Mouse (Mus musculus) embryonic stem cell, embryonic (primary cell): ENCODE measurements around the gene Katna1.
"Not testable (repeated sequence)": the region's sequence is repeated elsewhere in the genome, so short reads cannot be mapped to it uniquely, and the experiment has no call there.

Experiments used
- CTCF ChIA-PET, 4 experiments: fragments of 300-600 bp in 2 of 4; fragments of 350-600 bp in 2 of 4; sonication (Branson Sonifier 250); formaldehyde crosslinking; loops; one replicate each; lab custom pipeline; 2022; ENCODE audit warnings: inconsistent platforms in 2 of 4; lab: Charles Lee
- POLR2A ChIA-PET, 4 experiments: fragments of 300-600 bp in 2 of 4; fragments of 350-600 bp in 2 of 4; sonication (Branson Sonifier 250); formaldehyde crosslinking; loops; one replicate each; lab custom pipeline; 2022; ENCODE audit warnings: antibody characterized with exemption in 4 of 4, inconsistent platforms in 1 of 4; lab: Charles Lee

The Katna1 gene

GRCm38 (mm10) chr10:7745528-7745927, 19.7 kb downstream of the Katna1 start:
- POLR2A ChIA-PET, result interaction anchor here in 1 of 4 experiments (1.3 to 2.7 kb wide), 2 partner anchors 19 to 41 kb away, joined by 3 to 11 read pairs; partner anchors contain the start of gene Katna1
- CTCF ChIA-PET, result not testable (repeated sequence)

- POLR2A ChIA-PET, result interaction anchor here in 1 of 4 experiments (0.6 to 1.4 kb wide), 2 partner anchors 10 to 464 kb away, joined by 3 to 6 read pairs; no protein-coding TSS in a partner anchor
- CTCF ChIA-PET, result interaction anchor here in 1 of 4 experiments (0.6 kb wide), 1 partner anchor 153 kb away, joined by 3 read pairs; no protein-coding TSS in a partner anchor
Observed at GRCm38 (mm10) chr10:7748752-7749151, 23.0 kb downstream of the Katna1 start.

- CTCF ChIA-PET, result no interaction called here
- POLR2A ChIA-PET, result interaction anchor here in 2 of 4 experiments (0.9 to 2.9 kb wide), 4 partner anchors 8 to 35 kb away, joined by 3 to 7 read pairs (median 5); partner anchors contain the start of genes Katna1 (in 2 of the 2), Ginm1 (in 1 of the 2) and Ppil4 (in 1 of the 2)
Observed at GRCm38 (mm10) chr10:7757544-7757943, 31.7 kb downstream of the Katna1 start.

- ChIA-PET CTCF (no interaction called here), POLR2A (no interaction called here)
Observed at GRCm38 (mm10) chr10:7772346-7772745, 46.5 kb downstream of the Katna1 start.

GRCm38 (mm10) chr10:7772769-7773168, 47.0 kb downstream of the Katna1 start:
- ChIA-PET POLR2A (interaction anchor here in 1 of 4 experiments (1.4 kb wide), 1 partner anchor 13 kb away, joined by 4 read pairs; no protein-coding TSS in a partner anchor), CTCF (interaction anchor here in 1 of 4 experiments (0.6 kb wide), 1 partner anchor 46 kb away, joined by 3 read pairs; no protein-coding TSS in a partner anchor)

GRCm38 (mm10) chr10:7775421-7775820, 49.6 kb downstream of the Katna1 start:
- POLR2A ChIA-PET, result interaction anchor here in 1 of 4 experiments (0.7 to 1.4 kb wide), 4 partner anchors 10 to 50 kb away, joined by 3 to 6 read pairs (median 4); partner anchors contain the start of genes Ginm1, Katna1 and Ppil4
- CTCF ChIA-PET, result no interaction called here

GRCm38 (mm10) chr10:7778361-7778760, 52.6 kb downstream of the Katna1 start:
- ChIA-PET POLR2A (interaction anchor here in 1 of 4 experiments (1.3 to 1.9 kb wide), 2 partner anchors 14 to 53 kb away, joined by 4 to 5 read pairs; partner anchors contain the start of genes Ginm1, Katna1 and Ppil4), CTCF (no interaction called here)

GRCm38 (mm10) chr10:7779751-7780237, 54.0 kb downstream of the Katna1 start:
- ChIA-PET POLR2A (interaction anchor here in 1 of 4 experiments (1.3 kb wide), 1 partner anchor 54 kb away, joined by 4 read pairs; the partner anchor contains the start of gene Katna1), CTCF (no interaction called here)

- ChIA-PET POLR2A (interaction anchor here in 3 of 4 experiments (0.6 to 2.5 kb wide), 16 partner anchors 9 to 168 kb away, joined by 3 to 22 read pairs (median 4); partner anchors contain the start of genes Ginm1 (in 3 of the 3), Katna1 (in 3 of the 3) and Ppil4 (in 3 of the 3)), CTCF (interaction anchor here in 1 of 4 experiments (1.0 kb wide), 1 partner anchor 12 kb away, joined by 3 read pairs; the partner anchor contains the start of genes Ginm1 and Ppil4)
Observed at GRCm38 (mm10) chr10:7780238-7781176, 54.7 kb downstream of the Katna1 start.

- CTCF ChIA-PET, result interaction anchor here in 1 of 4 experiments (1.0 kb wide), 1 partner anchor 11 kb away, joined by 3 read pairs; the partner anchor contains the start of genes Ginm1 and Ppil4
- POLR2A ChIA-PET, result interaction anchor here in 3 of 4 experiments (0.6 to 2.5 kb wide), 16 partner anchors 8 to 169 kb away, joined by 3 to 22 read pairs (median 4); partner anchors contain the start of genes Ginm1 (in 3 of the 3), Katna1 (in 3 of the 3) and Ppil4 (in 3 of the 3)
Observed at GRCm38 (mm10) chr10:7781214-7781613, 55.4 kb downstream of the Katna1 start.

- ChIA-PET POLR2A (no interaction called here), CTCF (no interaction called here)
Observed at GRCm38 (mm10) chr10:7787319-7787718, 61.5 kb downstream of the Katna1 start.

- ChIA-PET POLR2A (interaction anchor here in 3 of 4 experiments (0.5 to 2.7 kb wide), 29 partner anchors 8 to 1964 kb away, joined by 3 to 22 read pairs (median 4); partner anchors contain the start of genes Katna1 (in 2 of the 3) and Pcmt1 (in 1 of the 3)), CTCF (interaction anchor here in 1 of 4 experiments (1.2 kb wide), 1 partner anchor 12 kb away, joined by 3 read pairs; no protein-coding TSS in a partner anchor)
Observed at GRCm38 (mm10) chr10:7792254-7792750, 66.5 kb downstream of the Katna1 start.

GRCm38 (mm10) chr10:7792751-7793385, 67.1 kb downstream of the Katna1 start, which contains the start of the genes Ginm1 and Ppil4:
Gene Ginm1, minus strand, starts transcription at chr10:7792824.
Gene Ppil4, plus strand, starts transcription at chr10:7792891.
- CTCF ChIA-PET, result interaction anchor here in 2 of 4 experiments (0.6 to 1.2 kb wide), 2 partner anchors 12 to 177 kb away, joined by 3 read pairs; no protein-coding TSS in a partner anchor

GRCm38 (mm10) chr10:7801258-7801657, 75.5 kb downstream of the Katna1 start:
- ChIA-PET CTCF (no interaction called here), POLR2A (interaction anchor here in 1 of 4 experiments (1.0 kb wide), 1 partner anchor 15 kb away, joined by 3 read pairs; no protein-coding TSS in a partner anchor)

More at GRCm38 (mm10) chr10:7792751-7793385, 67.1 kb downstream of the Katna1 start, which contains the start of the genes Ginm1 and Ppil4:
- POLR2A ChIA-PET, result interaction anchor here in 3 of 4 experiments (0.5 to 2.7 kb wide), 33 partner anchors 8 to 1965 kb away, joined by 3 to 22 read pairs (median 3); partner anchors contain the start of genes Katna1 (in 2 of the 3) and Pcmt1 (in 1 of the 3)

GRCm38 (mm10) chr10:7802519-7803140, 76.8 kb downstream of the Katna1 start:
- POLR2A ChIA-PET, result interaction anchor here in 1 of 4 experiments (0.6 to 1.7 kb wide), 2 partner anchors 10 to 593 kb away, joined by 5 to 7 read pairs; partner anchors contain the start of genes Ginm1 and Ppil4
- CTCF ChIA-PET, result interaction anchor here in 1 of 4 experiments (0.6 kb wide), 1 partner anchor 223 kb away, joined by 3 read pairs; no protein-coding TSS in a partner anchor

- ChIA-PET CTCF (interaction anchor here (0.6 to 0.9 kb wide), 4 partner anchors 12 to 99 kb away, joined by 3 to 10 read pairs (median 4); no protein-coding TSS in a partner anchor), POLR2A (no interaction called here)
Observed at GRCm38 (mm10) chr10:7809937-7810336, 84.1 kb downstream of the Katna1 start.
